Mouse (Mus musculus) ZHBTc4 (cell line): ENCODE measurements at regions not wholly inside any gene's neighbourhood (a gene's known extent, or its start where the extent isn't known, plus 50 kb on each side); places are given as distances from the start of the nearest gene placed in this dataset.

Experiments
- DNase-seq: peaks from one replicate; pipeline ENCODE4 v3.0.0-alpha.2; 2011; ENCODE audit warnings: low read depth, low spot score

GRCm38 (mm10) chr15:3171774-3172173, 96.6 kb upstream of the Selenop start:
- no peak for DNase-seq

- DNase-seq: no peak
Observed at GRCm38 (mm10) chr15:3174072-3174471, 94.3 kb upstream of the Selenop start.

DNA sequence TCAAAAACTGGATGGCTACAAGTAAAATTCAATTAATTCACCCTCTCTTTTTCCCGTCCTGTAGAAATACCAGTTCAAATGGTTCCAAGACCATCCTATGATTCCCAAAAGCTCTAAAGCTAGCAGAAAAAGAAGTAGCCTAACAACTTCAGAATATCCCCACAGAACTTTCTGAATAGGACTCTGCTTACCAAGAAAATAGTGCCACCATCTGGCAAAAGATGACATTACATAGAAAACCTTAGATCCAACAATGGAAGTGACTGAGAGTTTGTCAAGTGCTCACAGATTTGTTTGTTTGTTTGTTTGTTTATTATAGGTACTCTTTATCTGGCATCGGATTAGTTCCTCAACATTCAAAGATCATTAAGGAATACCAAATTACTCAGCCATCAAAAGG, 93.5 kb upstream of the Selenop start:
- peak; percentile 44 for DNase-seq

DNA sequence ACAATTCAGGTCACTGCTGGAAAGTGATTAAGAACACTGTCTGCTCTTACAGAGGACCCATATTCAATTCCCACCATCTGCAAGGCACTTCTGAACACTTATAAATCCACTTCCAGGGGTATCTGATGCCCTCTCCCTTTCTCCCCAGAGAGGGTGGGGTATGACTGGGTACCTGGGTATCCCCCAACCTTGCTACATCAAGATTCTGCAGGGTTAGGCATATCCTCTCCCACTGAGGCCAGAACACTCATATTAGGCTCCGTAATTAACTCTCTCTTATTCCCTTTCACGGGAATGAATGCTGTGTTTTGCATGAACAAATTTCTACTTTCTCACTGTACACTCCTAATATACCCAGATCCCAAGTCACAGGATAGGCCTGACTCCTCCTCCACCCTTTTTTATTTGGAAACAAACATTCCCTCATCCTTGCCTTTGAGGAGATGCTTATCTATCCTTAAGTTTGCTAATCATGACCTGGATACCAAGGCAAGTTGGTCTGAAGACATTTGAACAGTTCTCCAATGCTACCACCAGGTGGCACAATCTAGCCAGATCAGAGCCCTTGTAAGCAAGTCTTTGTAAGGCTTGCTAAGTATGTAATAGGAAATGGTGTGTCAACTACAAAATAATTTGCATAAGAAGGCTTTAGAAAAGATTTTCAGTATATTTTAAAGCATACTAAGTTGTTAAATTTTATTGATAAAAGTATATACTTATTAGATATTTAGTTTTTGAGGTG, 66.3 kb upstream of the Selenop start:
- DNase-seq: peak; percentile 78

GRCm38 (mm10) chr15:3205522-3205921, 62.8 kb upstream of the Selenop start:
- peak; percentile 29 for DNase-seq

- DNase-seq: peak; percentile 23
Observed at GRCm38 (mm10) chr15:3206076-3206475, 62.3 kb upstream of the Selenop start.

DNA sequence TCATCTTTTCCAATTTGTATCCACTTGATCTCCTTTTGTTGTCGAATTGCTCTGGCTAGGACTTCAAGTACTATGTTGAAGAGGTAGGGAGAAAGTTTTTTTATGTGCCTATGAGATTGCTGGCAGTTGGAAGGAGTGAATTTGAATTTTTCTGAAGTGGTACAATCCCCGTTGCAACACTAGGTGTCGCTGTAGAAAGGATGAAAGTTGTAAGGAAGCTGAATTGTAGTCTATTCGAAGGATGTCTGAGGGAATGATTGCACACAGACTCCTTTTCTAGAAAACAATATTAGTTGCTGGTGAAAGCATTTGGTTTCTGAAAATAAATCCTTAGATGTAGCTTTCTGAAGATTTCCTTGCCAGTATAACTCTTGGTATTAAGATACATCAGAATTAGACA, 54.6 kb upstream of the Selenop start:
- DNase-seq: peak; percentile 51

- no peak for DNase-seq
Observed at GRCm38 (mm10) chr15:3215201-3215600, 53.1 kb upstream of the Selenop start.
